Mouse (Mus musculus): ENCODE results near the gene Pum3.
"Not testable (repeated sequence)": the region's sequence is repeated elsewhere in the genome, so short reads cannot be mapped to it uniquely, and the experiment has no call there.

Gene Pum3

GRCm38 (mm10) chr19:27394341-27394990 is 35.2 kb downstream of the Pum3 start:
- DNase-seq (ENCODE audit: low read depth, low spot score) = no peak

- no peak for DNase-seq (ENCODE audit: low read depth, low spot score)
Observed at GRCm38 (mm10) chr19:27392431-27392830, 37.2 kb downstream of the Pum3 start.

- DNase-seq (ENCODE audit: low read depth, low spot score) = no peak
Observed at GRCm38 (mm10) chr19:27391344-27391743, 38.3 kb downstream of the Pum3 start.

DNA sequence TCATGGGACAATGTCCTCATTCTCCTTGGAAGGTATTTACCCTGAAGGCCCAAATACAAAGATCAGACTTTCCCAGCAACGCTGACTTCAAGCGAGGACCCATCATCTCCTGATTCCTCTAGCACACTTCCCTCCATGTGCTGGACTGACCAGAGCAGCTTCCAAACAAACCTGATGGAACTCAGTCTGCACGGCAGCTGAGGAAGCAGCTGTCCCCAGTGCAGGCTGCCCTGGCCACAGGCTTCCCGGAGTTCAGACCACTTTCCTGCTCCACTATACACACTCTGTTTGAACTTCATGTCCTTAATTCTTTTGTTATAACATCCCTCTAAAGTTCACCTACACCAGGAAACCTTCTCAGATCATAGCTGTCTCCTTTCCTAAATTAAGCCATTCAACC is 40.1 kb downstream of the Pum3 start:
- not testable (repeated sequence) for DNase-seq (ENCODE audit: low read depth, low spot score)

DNA sequence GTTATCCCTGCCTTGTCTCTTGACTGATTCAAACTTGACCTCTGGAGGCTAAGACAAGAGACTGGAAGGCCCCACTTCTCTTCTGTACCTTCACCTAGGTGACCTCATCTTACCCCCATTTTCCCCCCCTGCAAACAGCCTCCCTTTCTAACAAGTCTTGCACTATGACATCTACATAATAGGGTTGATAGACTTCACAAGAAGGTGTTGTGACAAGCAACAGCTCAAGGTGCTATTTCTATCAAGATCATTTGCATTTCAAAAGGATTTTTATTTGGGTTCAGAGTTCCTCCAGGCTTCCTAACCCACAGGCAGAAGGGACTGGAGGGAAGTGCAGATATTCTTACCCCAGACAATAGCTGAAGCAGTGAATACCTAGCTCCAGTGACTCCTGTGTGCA is 44.3 kb downstream of the Pum3 start:
- DNase-seq (ENCODE audit: low read depth, low spot score) = no peak

GRCm38 (mm10) chr19:27383266-27383665 is 46.4 kb downstream of the Pum3 start:
- no peak for DNase-seq (ENCODE audit: low read depth, low spot score)

DNA sequence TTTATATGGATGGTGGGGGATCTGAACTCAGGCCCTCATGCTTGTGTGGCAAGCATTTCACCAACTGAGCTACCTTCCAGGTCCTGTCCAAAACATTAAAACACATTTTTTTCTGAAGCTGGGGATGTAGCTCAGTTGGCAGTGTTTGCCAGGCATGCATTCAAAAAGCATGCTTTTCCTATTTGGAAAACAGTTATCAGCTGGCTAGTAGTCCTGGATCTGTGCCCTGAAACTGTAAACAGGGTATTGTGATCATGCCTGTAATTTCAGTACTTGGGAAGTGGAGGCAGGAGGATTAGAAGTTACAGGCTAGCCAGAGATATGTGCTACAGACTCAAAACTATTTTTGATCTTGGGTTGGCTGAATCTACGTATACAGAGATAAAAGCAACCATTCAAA is 47.5 kb downstream of the Pum3 start:
- DNase-seq (ENCODE audit: low read depth, low spot score) = no peak

DNA sequence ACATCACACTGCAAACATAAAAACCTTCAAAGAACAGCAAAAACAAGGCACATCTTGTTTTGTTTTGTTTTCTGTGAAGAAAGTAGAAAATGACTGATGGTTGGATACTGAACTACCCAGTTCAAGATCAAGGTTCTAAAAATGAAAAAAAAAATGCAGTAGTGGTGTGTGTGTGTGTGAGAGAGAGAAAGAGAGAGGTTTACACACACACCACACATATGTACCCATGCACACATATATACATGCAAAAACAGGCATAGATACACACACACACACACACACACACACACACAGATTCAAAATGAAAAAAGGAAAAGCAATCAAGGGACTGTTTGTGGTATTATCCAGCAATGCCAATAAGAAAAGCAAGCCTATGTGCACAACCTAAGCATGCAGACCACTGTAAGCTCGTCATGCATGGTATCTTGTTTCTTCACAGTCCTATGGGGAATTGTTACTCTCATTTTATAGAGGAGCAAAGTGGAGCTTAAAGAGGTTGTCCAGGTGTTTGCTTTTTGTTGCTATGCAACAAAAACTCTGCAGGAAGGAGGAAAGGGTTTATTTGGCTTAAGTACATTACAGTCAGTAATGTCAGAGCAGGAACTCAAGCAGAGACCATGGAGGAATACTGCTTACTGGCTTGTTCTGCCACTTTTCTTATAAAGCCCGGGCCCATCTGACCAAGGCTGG is 49.8 kb downstream of the Pum3 start:
- no peak for DNase-seq (ENCODE audit: low read depth, low spot score)

DNA sequence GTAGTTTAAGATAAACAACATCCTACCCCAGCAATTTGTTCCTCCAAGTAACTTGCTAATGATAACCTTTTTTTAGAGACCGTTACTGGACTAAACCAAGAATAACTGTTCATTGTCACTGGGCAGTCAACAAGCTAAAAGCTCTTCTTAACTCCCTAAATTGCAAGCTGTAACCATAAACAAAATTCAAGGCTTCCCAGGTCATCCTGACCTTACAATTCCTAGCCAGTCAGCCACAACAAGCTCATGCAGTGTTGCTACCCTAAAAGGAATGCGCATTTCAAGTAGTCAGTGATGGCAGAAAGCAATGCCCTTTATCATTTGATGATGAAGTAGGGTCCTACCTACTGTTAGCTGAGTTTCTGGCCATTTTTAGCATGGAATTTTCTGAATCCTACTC is 58.8 kb downstream of the Pum3 start:
- no peak for DNase-seq (ENCODE audit: low read depth, low spot score)

GRCm38 (mm10) chr19:27370174-27370573 is 59.5 kb downstream of the Pum3 start:
- no peak for DNase-seq (ENCODE audit: low read depth, low spot score)

GRCm38 (mm10) chr19:27369461-27370135 is 60.0 kb downstream of the Pum3 start:
- DNase-seq (ENCODE audit: low read depth, low spot score) = no peak

DNA sequence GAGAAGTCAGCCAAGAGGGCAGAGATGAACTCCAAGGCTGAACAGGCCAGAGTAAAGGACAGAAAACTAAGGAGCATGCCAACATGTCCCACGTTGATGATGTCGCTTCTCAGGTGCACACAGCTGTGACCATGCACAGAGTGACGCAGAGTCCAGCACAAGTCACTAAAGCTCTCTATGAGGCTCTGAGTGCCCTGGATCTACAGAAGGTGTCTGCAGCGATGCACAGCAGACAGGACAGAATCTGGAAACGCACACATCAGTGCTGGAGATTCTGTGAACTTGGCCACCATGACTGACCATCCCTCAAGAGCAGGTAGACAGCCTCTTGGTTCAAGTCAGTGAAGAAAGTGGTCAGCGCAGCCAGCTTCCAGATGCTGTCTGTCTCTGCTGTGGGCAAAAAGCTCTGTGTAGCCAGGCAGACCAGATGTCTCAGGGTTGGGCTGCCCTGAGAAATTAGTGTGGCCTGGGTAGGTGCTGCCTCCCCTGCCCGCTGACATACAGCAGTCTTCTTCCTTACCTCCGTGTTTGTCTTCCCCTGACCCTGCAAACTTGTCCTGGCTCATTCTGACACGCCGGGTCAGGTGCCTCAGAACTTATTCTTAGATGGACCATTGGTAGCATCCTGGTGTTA is 63.4 kb downstream of the Pum3 start:
- DNase-seq (ENCODE audit: low read depth, low spot score) = no peak

- DNase-seq (ENCODE audit: low read depth, low spot score) = no peak
Observed at GRCm38 (mm10) chr19:27364521-27364931, 65.1 kb downstream of the Pum3 start.

- DNase-seq (ENCODE audit: low read depth, low spot score) = no peak
Observed at GRCm38 (mm10) chr19:27363891-27364290, 65.7 kb downstream of the Pum3 start.

DNA sequence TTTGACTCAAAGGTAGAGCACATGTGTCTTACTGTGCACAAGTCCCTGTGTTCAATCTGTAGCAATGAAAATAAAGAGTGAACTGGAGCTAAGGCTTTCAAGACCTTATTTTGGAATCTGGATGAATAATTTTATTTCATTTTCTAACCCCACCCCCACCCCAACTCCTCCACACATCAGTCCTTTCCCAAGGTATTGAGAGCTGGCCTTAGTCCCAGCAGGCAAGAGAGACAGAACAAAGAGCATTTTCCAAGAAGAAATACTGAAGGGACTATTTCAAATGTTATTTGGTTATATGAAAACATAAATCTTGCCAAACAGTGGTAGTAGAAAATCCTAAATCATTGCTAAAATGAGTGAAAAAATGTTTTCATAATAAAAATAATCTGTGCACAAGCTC is 69.2 kb downstream of the Pum3 start:
- no peak for DNase-seq (ENCODE audit: low read depth, low spot score)

GRCm38 (mm10) chr19:27351700-27352099 is 77.9 kb downstream of the Pum3 start:
- DNase-seq (ENCODE audit: low read depth, low spot score) = no peak

GRCm38 (mm10) chr19:27346501-27346900 is 83.1 kb downstream of the Pum3 start:
- no peak for DNase-seq (ENCODE audit: low read depth, low spot score)

Measured in retina, adult 2 months (tissue).